Mouse (Mus musculus): Measurements from ENCODE around the gene Fbxo3. TPM values are rescaled to one million over a fixed set of nuclear protein-coding genes. Genes with fewer than 3 reads are reported as not detected.
A peak's percentile ranks its signal among the peaks of the same experiment; 100 is the strongest.
"Not testable (repeated sequence)": the region's sequence is repeated elsewhere in the genome, so short reads cannot be mapped to it uniquely, and the experiment has no call there.

The Fbxo3 gene
- total RNA-seq, 2 experiments from 2014 or later = 47.4 to 47.5 TPM

GRCm38 (mm10) chr2:104093305-104093704, 65.8 kb downstream of the Fbxo3 start:
- no peak for DNase-seq (ENCODE audit: low spot score in 2 of 2)
- TF ChIP-seq CTCF (conservative IDR thresholded peaks at IDR 0.05) = no peak
- Histone ChIP-seq H3K27ac (no peak overlapping the region), H3K4me3 (no peak overlapping the region)

- peak within 1 kb of the TSS; percentile 60; the same call in 1 of the 2 replicates for H3K27ac ChIP-seq
- TF ChIP-seq CTCF (conservative IDR thresholded peaks at IDR 0.05) = no peak
- DNase-seq (ENCODE audit: low spot score in 2 of 2) = peak; percentile 35 to 70
Measured at GRCm38 (mm10) chr2:104095741-104096213, 68.3 kb downstream of the Fbxo3 start, which contains the start of gene Cd59a. Cd59a (plus strand) TSS chr2:104095801.

GRCm38 (mm10) chr2:104096256-104096655, 68.7 kb downstream of the Fbxo3 start:
- no peak for DNase-seq (ENCODE audit: low spot score in 2 of 2)
- peak overlapping the region; percentile 60; the same call in 1 of the 2 replicates for H3K27ac ChIP-seq
- H3K4me3 ChIP-seq = peak overlapping the region; percentile 52
- TF ChIP-seq CTCF (conservative IDR thresholded peaks at IDR 0.05) = no peak

More at GRCm38 (mm10) chr2:104095741-104096213, 68.3 kb downstream of the Fbxo3 start, which contains the start of gene Cd59a:
- H3K4me3 ChIP-seq = peak within 1 kb of the TSS; percentile 52

GRCm38 (mm10) chr2:104096796-104097195, 69.3 kb downstream of the Fbxo3 start:
- not testable (repeated sequence) for DNase-seq (ENCODE audit: low spot score in 2 of 2); H3K27ac ChIP-seq; H3K4me3 ChIP-seq
- TF ChIP-seq CTCF (conservative IDR thresholded peaks at IDR 0.05) = 0 out of 2 replicates have a peak, but pooled peaks have one; percentile 12

- H3K27ac ChIP-seq; H3K4me3 ChIP-seq; DNase-seq (ENCODE audit: low spot score in 2 of 2): not testable (repeated sequence)
Measured at GRCm38 (mm10) chr2:104097396-104097795, 69.9 kb downstream of the Fbxo3 start.

GRCm38 (mm10) chr2:104098529-104099230, 71.2 kb downstream of the Fbxo3 start:
- Histone ChIP-seq H3K4me3 (no peak overlapping the region), H3K27ac (no peak overlapping the region)
- DNase-seq (ENCODE audit: low spot score in 2 of 2) = no peak
- TF ChIP-seq CTCF (conservative IDR thresholded peaks at IDR 0.05) = no peak

GRCm38 (mm10) chr2:104099231-104099585, 71.7 kb downstream of the Fbxo3 start:
- no peak for DNase-seq (ENCODE audit: low spot score in 2 of 2)
- Histone ChIP-seq H3K27ac (no peak overlapping the region), H3K4me3 (no peak overlapping the region)
- TF ChIP-seq CTCF (conservative IDR thresholded peaks at IDR 0.05) = no peak

GRCm38 (mm10) chr2:104099946-104100345, 72.4 kb downstream of the Fbxo3 start:
- Histone ChIP-seq H3K27ac (no peak overlapping the region), H3K4me3 (no peak overlapping the region)
- no peak for DNase-seq (ENCODE audit: low spot score in 2 of 2)
- no peak for TF ChIP-seq CTCF (conservative IDR thresholded peaks at IDR 0.05)

- no peak for TF ChIP-seq CTCF (conservative IDR thresholded peaks at IDR 0.05)
- Histone ChIP-seq H3K4me3 (no peak overlapping the region), H3K27ac (no peak overlapping the region)
- no peak for DNase-seq (ENCODE audit: low spot score in 2 of 2)
Measured at GRCm38 (mm10) chr2:104104800-104105199, 77.3 kb downstream of the Fbxo3 start.

GRCm38 (mm10) chr2:104109021-104109420, 81.5 kb downstream of the Fbxo3 start:
- not testable (repeated sequence) for H3K27ac ChIP-seq; H3K4me3 ChIP-seq; DNase-seq (ENCODE audit: low spot score in 2 of 2)

GRCm38 (mm10) chr2:104109528-104109927, 82.0 kb downstream of the Fbxo3 start:
- no peak overlapping the region for H3K4me3 ChIP-seq
- no peak overlapping the region for H3K27ac ChIP-seq
- TF ChIP-seq CTCF (conservative IDR thresholded peaks at IDR 0.05) = no peak
- no peak for DNase-seq (ENCODE audit: low spot score in 2 of 2)

GRCm38 (mm10) chr2:104110031-104110430, 82.5 kb downstream of the Fbxo3 start:
- Histone ChIP-seq H3K27ac (no peak overlapping the region), H3K4me3 (no peak overlapping the region)
- no peak for TF ChIP-seq CTCF (conservative IDR thresholded peaks at IDR 0.05)
- no peak for DNase-seq (ENCODE audit: low spot score in 2 of 2)

GRCm38 (mm10) chr2:104111170-104111797, 83.8 kb downstream of the Fbxo3 start:
- H3K27ac ChIP-seq; H3K4me3 ChIP-seq; DNase-seq (ENCODE audit: low spot score in 2 of 2): not testable (repeated sequence)

Other genes starting within 250 kb of the Fbxo3 start
- gene Caprin1, start 230.1 kb upstream of the Fbxo3 start, total RNA-seq (2021) = 100 to 1,000 TPM; 317 to 343 TPM
- gene Lmo2, start 69.7 kb upstream of the Fbxo3 start, total RNA-seq (2021) = 10 to 100 TPM; 20.3 to 22.1 TPM
- not detected for gene 4931422A03Rik, start 640 bp downstream of the Fbxo3 start, total RNA-seq (2021)
- gene Gm10912, start 38.1 kb downstream of the Fbxo3 start, total RNA-seq (2021) = under 1 TPM; 0.42 to 0.56 TPM
- gene Gm10799, start 40.8 kb downstream of the Fbxo3 start, total RNA-seq (2021) = not detected
- not detected for gene Cd59b, start 42.1 kb downstream of the Fbxo3 start, total RNA-seq (2021)
- gene Cd59a, start 68.1 kb downstream of the Fbxo3 start, total RNA-seq (2021) = 1 to 10 TPM; 3.0 to 4.4 TPM
- gene A930018P22Rik, start 95.0 kb downstream of the Fbxo3 start, total RNA-seq (2021) = not detected